Mouse (Mus musculus) heart, adult 9 months (tissue): ENCODE results near the gene Zfp446.
"Not testable (repeated sequence)": the region's sequence is repeated elsewhere in the genome, so short reads cannot be mapped to it uniquely, and the experiment has no call there.

ENCODE experiments used
- DNase-seq, 2 experiments: peaks; one replicate each; pipeline ENCODE4 v3.0.0; 2022; ENCODE audit warnings: low spot score in 2 of 2

Zfp446 gene

DNA sequence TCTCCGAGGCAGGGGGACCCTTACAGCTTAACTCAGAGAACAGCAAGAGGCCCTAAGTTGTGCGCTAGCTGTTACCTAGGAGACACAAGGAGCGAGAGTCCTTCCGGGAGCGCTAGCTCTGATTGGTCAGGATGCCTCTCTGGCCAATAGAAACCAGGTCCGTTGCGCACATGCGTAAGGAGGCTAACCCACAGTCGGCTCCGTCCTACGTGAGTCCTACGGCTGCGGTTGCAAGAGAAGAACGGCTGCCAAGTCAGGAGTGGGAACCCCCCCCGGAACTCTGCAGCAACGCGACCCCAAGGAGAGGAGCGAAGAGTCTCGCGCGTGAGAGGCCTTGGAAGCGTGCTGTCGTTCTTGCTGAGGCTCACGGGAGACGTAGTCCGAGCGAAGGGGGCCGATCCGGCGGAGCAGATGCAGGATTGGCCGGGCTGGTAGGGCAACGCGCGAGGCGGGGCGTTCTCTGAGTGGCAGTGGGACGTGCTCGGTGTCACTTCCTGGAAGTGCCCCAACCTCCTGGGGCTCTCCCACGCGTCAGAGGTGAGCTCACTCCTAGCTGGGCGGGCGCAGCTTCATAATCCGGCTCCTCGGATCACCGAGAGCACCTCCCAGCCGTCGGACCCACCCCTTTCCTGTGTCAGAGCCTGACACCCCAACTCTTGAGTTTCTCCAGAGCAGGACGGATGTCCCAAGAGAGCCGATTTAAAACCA is at the start of gene Zfp446:
Zfp446 (plus strand) TSS at position 167 of the 708 bp plus-strand sequence.
- peak; percentile 99 for DNase-seq

DNA sequence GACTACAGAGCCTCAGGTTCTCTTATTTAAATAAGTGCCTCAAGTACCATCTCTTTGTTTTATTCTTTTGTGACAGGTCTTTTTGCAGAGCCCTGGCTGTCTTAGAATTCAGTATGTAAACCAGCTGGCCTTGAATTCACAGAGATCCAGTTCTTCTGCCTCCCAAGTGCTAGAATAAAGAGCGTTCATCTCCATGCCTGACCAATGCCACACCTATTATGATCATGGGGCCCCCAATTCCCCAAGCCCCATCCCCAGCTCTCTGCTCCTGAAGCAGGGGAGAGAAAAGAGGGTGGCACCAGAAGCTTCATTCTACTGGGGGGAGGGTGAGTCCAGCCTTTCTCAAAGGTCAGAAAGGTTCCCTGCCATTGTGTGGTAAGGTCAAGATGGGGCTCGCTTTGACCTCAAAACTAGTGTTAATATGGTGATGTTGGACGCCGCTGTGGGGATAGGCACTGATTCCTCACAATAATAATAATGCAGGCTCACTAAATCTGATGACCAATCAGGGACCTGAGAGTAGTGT is 44.0 kb upstream of the Zfp446 start:
- DNase-seq: no peak

DNA sequence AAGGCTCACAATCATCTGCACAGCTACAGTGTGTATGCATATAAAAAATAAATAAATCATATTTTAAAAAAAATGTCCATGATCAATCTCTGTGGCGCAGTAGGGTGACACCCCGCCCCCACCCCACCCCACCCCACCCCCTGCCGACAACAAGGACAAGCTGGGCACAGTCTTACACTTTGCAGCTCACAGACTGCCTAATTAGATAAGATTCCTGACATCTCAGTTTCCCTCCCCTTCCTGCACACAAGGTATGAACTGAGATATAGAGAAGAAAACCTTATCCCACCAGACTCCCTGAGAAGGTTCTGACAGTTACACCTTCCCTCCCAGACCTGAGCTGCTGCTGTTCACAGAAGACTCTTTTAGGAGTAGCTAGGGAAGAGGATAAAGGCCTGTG is 42.8 kb upstream of the Zfp446 start:
- DNase-seq: no peak

DNA sequence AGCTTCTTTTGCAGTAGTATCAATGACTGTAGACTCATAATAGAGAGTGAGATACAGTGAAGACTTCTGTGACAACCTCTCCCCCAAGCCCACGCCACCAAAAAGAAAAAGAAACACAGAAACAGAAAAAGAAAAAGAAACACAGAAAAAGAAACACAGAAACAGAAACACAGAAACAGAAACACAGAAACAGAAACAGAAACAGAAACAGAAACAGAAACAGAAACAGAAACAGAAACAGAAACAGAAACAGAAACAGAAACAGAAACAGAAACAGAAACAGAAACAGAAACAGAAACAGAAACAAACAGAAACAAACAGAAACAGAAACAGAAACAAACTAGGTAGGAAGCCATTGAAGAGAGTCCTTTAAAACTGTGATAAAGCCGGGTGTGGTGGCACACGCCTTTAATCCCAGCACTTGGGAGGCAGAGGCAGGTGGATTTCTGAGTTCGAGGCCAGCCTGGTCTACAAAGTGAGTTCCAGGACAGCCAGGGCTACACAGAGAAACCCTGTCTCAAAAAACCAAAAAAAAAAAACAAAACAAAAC is 40.3 kb upstream of the Zfp446 start:
- DNase-seq: not testable (repeated sequence)

DNA sequence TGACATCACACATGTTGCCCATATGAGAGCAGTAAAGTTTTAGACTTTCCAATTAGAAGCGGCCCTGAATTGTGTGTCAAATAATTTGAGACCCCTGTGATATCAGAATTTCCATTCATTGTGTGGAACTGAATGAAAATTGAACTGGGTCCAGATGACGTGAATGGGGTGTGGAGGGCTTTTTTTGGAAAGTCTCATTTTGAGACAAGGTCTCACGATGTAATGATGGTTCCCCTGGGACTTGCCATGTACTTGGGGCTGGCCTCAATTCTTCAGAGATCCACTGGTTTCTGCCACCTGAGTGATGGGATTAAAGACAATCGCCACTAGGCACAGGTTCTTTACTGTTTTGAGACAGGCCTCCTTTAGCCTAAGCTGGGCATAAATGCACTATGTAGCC is 37.0 kb upstream of the Zfp446 start:
- no peak for DNase-seq

DNA sequence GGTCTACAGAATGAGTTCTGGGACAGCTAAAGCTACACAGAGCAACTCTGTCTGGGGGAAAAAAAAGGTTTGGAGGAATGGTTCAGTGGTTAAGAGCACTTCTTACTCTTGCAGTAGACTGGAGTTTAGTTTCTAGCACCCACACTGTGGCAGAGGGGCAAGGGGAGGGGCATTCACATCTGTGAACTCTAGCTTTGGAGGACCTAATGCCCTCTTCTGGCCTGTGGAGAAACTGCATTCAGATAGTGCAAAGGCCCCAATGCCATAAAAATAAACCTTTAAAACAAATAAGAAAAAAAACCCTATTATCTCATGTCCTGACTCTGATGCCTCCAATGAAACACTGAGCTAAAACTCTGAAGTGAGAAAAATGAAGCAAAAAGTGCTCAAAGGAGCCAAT is 34.2 kb upstream of the Zfp446 start:
- DNase-seq: no peak

DNA sequence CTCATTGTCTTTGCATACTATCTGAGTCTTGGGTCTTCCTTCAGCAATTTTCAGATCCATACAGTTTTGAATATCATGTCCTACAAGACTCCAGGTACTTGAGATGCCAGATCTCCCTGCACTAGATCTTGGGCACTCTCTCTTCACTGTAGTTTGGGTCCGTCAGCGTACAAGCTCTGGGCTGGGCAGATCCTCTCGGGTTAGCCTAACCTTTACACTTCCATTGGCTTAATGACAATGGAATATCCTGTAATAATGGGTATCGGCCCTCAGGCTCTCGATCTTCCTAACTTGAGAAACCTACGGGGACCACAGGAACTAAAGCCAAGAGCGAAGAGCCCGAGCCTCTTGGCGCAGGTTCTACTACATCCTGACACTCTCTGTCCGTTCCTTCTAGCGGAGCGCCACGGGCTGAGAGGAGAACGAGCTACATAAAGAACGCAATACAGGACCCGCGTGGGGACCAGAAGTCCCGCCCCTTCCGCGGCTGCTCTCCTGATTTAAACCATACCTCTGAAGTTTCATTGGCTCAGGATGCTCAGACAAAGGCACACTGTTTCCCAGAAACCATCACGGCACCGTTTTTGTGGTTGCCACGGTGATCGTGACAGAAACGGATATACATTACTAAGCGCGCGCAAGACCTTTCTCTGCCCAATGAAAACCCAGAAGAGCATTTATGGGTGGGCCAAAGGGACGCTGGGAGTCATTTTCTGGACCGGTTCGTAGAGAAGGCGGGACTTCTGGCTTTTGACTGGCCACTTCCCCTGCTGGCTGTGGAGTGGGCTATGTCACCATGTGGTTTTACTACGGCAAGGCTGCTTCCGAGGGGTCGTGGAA is 28.4 kb upstream of the Zfp446 start:
- peak; percentile 96 to 97 for DNase-seq

DNA sequence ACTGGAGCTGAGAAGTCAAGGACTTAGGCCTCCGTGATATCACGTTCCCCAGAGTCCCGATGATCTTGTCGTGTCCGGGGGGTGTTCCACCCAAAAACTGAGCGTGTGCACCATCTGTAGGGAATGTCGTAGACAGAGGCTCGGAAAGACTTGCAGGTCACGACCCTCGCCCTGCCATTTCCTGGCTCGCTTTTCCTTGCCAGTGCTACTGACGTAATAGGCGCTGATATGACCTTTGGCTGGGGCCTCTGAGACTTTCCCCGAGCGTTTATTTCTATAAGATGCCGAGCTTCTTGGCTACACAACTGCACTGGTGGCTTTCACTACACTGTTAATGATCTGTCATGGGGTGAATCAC is 27.8 kb upstream of the Zfp446 start:
- DNase-seq: no peak

DNA sequence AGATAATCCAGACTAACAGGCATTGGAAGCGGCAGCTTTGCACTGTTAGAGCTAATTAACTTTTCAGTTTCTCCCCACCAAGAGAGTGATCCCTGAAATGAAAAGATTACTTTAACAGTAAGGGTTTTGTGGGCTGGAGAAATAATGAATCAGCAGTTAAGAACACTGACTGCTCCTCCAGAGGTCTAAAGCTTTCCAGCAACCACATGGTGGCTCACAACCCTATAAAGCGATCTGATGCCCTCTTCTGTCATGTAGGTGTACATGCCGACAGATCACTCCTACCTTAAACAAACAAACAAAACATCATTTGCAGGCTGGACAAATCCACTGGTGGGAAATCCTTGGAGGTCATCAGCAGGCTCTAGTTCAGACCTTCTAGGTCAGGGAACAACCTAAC is 22.8 kb upstream of the Zfp446 start:
- no peak for DNase-seq

DNA sequence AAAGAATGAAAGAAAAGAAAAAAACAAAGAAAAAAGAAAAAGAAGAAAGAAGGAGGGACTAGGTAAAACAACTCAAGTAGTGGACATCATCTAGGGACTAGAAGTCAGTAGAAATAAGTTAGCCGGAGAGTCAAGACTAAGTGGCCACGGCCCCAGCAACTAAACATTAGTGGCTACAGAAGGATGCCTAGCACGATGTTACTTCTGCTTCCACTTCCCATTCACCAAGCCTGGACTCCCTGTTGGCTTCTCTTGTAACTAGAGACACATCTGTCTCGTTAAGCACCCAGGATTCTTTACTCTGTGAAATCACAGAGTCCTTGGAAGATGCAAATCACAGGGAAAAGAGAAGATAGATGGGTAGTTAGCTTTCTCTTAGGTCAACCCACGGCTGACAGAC is 20.1 kb upstream of the Zfp446 start:
- no peak for DNase-seq

DNA sequence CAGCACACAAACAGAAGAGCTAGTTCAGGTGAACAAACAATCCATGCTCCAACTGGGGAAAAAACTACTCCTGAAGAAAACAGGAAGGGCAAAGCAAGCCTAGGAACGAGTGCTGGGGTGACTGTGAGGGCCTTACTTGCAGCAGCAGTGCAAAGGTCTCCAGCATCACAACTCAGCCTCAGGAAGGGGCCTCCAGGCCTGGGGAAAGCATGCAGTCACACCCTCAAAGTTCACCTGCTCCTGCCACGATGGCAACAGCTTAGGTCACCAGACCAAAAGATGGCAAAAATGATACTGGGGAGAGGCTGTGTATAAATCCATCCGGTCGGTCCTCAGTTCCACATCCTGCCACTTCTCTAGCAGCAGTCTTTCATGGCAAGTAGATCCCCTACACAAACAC is 18.7 kb upstream of the Zfp446 start:
- no peak for DNase-seq

DNA sequence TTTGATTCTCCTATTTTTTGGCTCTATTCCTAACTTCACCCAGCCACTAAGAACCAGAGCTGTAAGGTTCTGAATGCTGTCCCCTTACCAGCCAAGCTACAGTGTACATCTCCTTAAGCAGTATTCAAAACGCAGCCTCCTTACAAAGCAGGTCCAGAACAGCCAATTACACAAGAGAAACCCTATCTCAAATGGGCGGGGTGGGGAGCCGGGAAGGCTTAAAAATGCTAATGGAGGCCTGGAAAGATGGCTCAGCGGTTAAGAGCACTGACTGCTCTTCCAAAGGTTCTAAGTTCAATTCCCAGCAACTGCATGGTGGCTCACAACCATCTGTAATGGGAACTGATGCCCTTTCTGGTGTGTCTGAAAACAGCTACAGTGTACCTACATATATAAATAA is 17.9 kb upstream of the Zfp446 start:
- no peak for DNase-seq

DNA sequence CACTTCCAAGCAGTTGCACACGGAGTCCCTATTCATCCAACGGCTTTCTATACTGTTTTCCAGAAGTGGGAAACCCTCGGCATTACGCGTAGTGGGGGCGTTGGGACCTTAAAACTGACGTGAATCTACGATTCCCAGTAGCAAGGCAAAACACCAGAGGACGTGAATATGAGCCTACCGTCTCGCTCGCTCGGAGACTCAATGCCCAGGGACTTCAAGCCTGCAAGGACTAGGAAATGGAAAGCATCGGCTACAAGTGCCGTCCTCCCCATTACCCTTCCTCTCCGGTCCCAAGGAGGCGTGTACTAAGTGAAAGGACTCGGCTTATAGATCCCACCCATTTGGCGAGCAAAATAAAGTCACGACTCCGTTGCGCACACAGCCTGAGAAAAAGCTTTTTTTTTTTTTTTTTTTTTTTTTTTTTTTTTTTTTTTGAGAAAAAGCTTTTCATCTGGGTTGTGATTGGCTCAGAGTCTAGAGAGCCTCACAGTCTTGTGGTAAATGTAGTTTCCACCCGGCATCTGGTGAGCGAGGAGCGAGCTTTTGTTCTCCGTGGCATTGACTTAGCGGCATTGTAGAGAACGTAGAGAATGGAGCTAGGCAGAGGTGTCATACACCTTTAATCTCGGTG is 16.0 kb upstream of the Zfp446 start:
- peak; percentile 53 to 70 for DNase-seq

DNA sequence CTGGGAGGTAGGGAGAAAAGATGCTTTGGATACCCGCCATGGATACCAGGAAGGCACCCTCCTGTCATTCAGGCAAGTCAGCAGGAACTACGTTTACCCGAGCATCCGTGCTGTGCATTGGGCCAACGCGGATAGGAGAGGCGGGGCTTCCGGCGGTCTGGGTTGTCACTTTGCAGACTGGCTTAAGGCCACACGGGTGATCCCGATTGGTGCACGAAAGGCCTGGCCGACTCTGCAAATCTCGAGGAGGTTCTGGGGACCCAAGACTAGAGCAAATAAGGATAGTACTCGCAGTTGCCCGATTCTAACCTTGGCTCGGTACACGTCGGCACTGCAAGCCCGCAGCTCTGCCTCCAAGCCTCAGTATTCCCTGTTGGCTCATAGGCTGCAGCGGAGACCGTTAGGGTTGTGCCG is 12.0 kb upstream of the Zfp446 start, which contains the start of gene Zfp324:
Zfp324 (plus strand) TSS at position 161 of the 414 bp plus-strand sequence.
- DNase-seq: peak; percentile 92 to 94

DNA sequence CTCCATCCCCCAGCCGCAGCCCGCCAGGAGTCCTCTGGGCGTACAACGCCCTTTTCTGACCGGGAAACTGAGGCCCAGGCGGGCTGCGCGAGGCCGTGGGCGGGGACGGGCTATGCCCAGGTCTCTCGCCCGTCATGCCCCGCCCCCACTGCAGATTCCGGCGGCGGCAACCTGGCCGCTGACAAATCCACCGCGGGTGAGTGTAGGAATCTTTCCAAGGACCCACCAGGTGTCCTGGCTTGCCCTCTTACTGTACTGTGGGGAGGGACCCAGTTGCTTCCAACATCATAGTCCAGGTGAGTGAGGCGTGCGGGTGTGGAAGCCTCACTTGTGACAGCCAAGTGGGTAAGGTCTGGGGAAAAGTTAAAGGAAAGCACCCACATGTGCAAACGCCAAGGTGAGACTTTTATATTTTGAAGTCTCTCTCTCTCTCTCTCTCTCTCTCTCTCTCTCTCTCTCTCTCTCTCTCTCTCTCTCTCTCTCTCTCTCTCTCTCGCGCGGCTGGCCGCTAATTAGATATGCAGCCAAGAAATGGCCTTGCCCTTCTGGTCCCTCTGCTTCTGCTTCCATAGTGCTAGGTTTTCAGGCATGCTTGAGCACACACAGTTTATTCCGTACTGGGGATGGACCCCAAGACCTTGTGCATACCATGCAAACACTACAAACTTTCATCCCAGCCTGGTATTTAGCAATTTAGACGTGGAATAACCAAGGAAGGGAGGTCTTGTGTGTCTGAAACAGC is 11.4 kb upstream of the Zfp446 start:
- peak in 1 of 2 experiments; percentile 35 for DNase-seq

DNA sequence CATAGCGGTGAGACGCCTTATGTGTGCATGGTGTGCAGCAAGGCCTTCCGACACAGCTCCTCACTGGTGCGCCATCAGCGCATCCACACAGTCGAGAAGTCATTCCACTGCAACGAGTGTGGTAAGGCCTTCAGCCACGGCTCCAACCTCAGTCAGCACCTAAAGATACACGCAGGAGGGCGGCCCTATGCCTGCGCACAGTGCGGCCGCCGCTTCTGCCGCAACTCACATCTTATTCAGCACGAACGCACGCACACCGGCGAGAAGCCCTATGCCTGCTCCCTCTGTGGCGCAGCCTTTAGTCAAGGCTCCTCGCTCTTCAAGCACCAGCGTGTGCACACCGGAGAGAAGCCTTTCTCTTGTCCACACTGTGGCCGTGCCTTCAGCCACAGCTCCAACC is 6.7 kb upstream of the Zfp446 start:
- no peak for DNase-seq

DNA sequence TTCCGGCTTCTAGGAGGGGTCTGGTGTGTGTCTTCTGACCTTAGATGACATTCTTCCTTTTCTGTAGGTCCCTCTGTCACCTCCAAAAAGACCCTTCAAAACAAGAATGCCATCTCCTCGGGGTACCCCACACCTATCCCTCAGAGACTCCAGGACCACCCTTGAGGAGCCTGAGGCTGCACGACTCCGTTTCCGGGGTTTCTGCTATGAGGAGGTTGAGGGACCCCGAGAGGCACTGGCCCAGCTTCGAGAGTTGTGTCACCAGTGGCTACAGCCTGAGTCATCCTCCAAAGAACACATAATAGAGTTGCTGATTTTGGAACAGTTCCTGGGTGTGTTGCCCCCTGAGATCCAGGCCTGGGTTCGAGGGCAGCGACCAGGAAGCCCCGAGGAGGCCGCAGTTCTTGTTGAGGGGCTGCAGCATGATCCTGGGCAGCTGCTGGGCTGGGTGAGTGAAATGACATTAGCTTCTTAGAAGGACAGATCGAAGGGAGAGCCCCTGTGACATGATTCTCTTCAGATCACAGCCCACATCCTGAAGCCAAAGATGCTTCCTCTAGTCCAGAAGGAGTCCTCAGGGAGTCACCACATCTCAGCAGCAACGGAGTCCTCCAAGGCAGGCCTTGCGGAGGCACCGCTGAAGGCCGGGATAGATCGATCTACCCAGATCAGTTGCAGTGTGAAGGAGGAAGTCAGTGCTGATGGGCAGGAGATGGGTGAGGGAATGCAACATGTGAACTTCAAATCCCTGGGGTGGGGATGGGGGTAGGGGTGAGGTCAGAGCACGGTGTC is 1.5 kb downstream of the Zfp446 start:
- peak in 1 of 2 experiments; percentile 19 for DNase-seq

DNA sequence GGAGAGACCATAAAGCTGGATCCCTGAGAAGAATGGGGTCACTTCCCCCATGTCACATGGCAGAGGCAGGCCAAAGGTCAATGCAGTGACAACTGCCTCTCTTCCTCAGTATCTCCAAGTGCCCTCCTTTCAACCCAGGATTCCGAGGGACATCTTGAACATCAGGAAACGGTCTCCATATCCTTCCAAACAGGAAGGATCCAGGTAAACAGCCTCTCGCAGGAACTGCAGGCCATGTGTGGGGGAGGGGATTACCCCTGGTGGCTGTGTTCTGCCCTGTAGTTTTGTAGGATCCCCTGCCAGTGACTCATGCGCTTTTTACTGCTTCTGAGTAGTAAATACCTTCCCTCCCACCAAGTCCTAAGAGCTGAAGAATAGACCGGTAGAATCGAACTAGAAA is 2.1 kb downstream of the Zfp446 start:
- DNase-seq: no peak

DNA sequence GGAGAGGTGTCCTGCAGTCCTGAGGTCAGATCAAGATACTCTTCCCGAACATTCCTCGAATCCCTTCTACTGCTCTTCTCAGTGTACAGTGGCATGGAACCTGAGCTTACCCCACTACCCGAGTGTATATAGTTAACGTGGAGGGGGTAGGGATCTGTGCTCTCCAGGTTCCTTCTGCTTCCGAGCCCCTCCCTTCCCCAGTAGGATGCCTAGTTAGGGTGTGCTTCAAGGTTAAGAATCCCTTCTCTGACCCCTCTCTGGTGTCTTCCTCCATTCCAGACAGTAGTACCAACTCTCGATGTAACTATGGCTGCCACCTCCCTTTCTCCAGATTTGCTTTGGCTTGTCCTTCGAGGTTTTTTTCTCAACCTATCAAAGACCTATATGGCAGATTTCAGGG is 2.6 kb downstream of the Zfp446 start:
- DNase-seq: no peak

DNA sequence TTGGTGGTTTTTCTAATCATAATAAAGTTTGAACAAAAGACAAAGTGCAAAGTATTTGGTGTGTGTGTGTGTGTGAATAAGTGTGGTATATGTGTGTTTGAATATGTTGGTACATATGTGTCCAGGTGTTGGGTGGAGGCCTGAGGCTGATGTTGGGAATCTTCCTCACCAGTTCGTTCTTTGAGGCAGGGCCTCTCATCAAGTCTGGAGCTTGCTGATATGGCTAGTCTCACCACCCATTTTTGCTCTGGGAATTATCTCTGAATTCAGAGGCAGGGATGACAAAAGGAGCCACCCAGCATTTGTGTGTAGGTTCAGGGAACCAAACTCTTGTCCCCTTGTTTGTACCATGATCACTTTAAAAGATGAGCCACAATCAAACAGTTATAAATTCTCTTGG is 8.1 kb downstream of the Zfp446 start:
- DNase-seq: no peak

DNA sequence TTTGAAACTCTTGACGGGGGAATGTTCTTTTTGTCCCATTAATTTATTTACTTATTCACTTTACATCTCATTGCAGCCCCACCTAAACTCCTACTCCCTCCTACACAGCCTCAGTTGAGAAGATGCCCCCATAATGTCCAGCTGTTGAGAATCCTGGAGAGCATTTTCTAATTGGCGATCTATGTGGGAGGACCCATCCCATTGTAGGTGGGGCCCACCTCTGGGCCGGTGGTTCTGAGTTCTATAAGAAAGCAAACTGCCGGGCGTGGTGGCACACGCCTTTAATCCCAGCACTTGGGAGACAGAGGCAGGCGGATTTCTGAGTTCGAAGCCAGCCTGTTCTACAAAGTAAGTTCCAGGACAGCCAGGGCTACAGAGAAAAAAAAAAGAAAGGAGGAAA is 9.3 kb downstream of the Zfp446 start:
- DNase-seq: no peak
